Mouse (Mus musculus): ENCODE data around the gene Kat2a.

- no peak for TF ChIP-seq CTCF (IDR thresholded peaks at IDR 0.05; ENCODE audit: low read depth)
- no peak for TF ChIP-seq EP300 (optimal IDR thresholded peaks at IDR 0.05)
These were observed 30.4 kb downstream of the Kat2a start for GRCm38 (mm10) chr11:100681826-100682225.

Data from stomach, postnatal 0 days (tissue).